Mouse (Mus musculus) liver, postnatal 0 days (tissue): ENCODE measurements around the gene Pf4.

Source experiments
- CTCF ChIP-seq: sonication (generic); IDR thresholded peaks from 2 replicates; pipeline ENCODE4 v1.5.1; 2016; ENCODE audit warnings: antibody characterized with exemption, low read depth
- EP300 ChIP-seq: IDR thresholded peaks from 2 replicates; pipeline ENCODE4 v1.6.1; 2016; ENCODE audit warnings: antibody characterized with exemption, low read depth, mild to moderate bottlenecking

- TF ChIP-seq CTCF (no peak), EP300 (0 out of 2 replicates have a peak, but pooled peaks have one; percentile 12)
Measured at GRCm38 (mm10) chr5:90742029-90742428, 30.2 kb upstream of the Pf4 start.
